Mouse (Mus musculus): ENCODE measurements around the gene Cdh16. TPM values are rescaled to one million over a fixed set of nuclear protein-coding genes. Genes with fewer than 3 reads are reported as not detected.
A peak's percentile ranks its signal among the peaks of the same experiment; 100 is the strongest.

The Cdh16 gene
- polyA plus RNA-seq, 1 experiment from 2014 or later, result 17.2 TPM

- no peaks in the 10 kb centered on the region for H3K27me3 ChIP-seq (replicated peaks; ENCODE audit: insufficient read depth, low read length)
- peak overlapping the region; percentile 45 for H3K4me3 ChIP-seq (ENCODE audit: low read depth, low read length)
- peak overlapping the region; percentile 78 for H3K4me2 ChIP-seq (replicated peaks; ENCODE audit: low read depth, low read length)
- 6% methylated on average over 26 of the region's 26 CpGs for WGBS
- peak; percentile 79 for TF ChIP-seq CTCF (IDR thresholded peaks at IDR 0.05)
- no peak for TF ChIP-seq EP300 (IDR thresholded peaks at IDR 0.05)
- H3K9ac ChIP-seq (replicated peaks; ENCODE audit: low read depth), result 0 out of 2 replicates have a peak overlapping the region, but pooled peaks have one; percentile 32
- H3K4me1 ChIP-seq (ENCODE audit: insufficient read depth, low read depth, low read length), result no peaks in the 10 kb centered on the region
- peak; percentile 71 for ATAC-seq
- DNase-seq (ENCODE audit: low spot score), result peak; percentile 84
- no peaks in the 10 kb centered on the region for H3K36me3 ChIP-seq (ENCODE audit: insufficient read depth, low read length)
- H3K27ac ChIP-seq (ENCODE audit: low read length), result no peak overlapping the region
- H3K9me3 ChIP-seq (ENCODE audit: low read length), result no peaks in the 10 kb centered on the region
Measured at GRCm38 (mm10) chr8:104570436-104571343, 53.5 kb downstream of the Cdh16 start.

GRCm38 (mm10) chr8:104569559-104569958 lies 54.6 kb downstream of the Cdh16 start:
- 25% methylated on average over 1 of the region's 1 CpGs for WGBS
- peak; percentile 25 for DNase-seq (ENCODE audit: low spot score)
- no peaks in the 10 kb centered on the region for H3K36me3 ChIP-seq (ENCODE audit: insufficient read depth, low read length)
- H3K4me1 ChIP-seq (ENCODE audit: insufficient read depth, low read depth, low read length), result no peaks in the 10 kb centered on the region
- H3K4me2 ChIP-seq (replicated peaks; ENCODE audit: low read depth, low read length), result no peak overlapping the region
- no peak overlapping the region for H3K4me3 ChIP-seq (ENCODE audit: low read depth, low read length)
- H3K27ac ChIP-seq (ENCODE audit: low read length), result no peak overlapping the region
- ATAC-seq, result no peak
- no peak for TF ChIP-seq EP300 (IDR thresholded peaks at IDR 0.05)
- TF ChIP-seq CTCF (IDR thresholded peaks at IDR 0.05), result peak; percentile 67
- no peaks in the 10 kb centered on the region for H3K27me3 ChIP-seq (replicated peaks; ENCODE audit: insufficient read depth, low read length)
- no peak overlapping the region for H3K9ac ChIP-seq (replicated peaks; ENCODE audit: low read depth)
- H3K9me3 ChIP-seq (ENCODE audit: low read length), result no peaks in the 10 kb centered on the region

- Histone ChIP-seq H3K4me3 (ENCODE audit: low read depth, low read length) (no peak overlapping the region), H3K36me3 (ENCODE audit: insufficient read depth, low read length) (no peaks in the 10 kb centered on the region), H3K27me3 (replicated peaks; ENCODE audit: insufficient read depth, low read length) (no peaks in the 10 kb centered on the region), H3K9me3 (ENCODE audit: low read length) (no peaks in the 10 kb centered on the region), H3K9ac (replicated peaks; ENCODE audit: low read depth) (no peak overlapping the region), H3K4me2 (replicated peaks; ENCODE audit: low read depth, low read length) (no peak overlapping the region), H3K27ac (ENCODE audit: low read length) (no peak overlapping the region), H3K4me1 (ENCODE audit: insufficient read depth, low read depth, low read length) (no peaks in the 10 kb centered on the region)
- DNase-seq (ENCODE audit: low spot score) (no peak), ATAC-seq (no peak)
- 96% methylated on average over 5 of the region's 5 CpGs for WGBS
- no peak for TF ChIP-seq EP300 (IDR thresholded peaks at IDR 0.05)
- TF ChIP-seq CTCF (IDR thresholded peaks at IDR 0.05), result no peak
Measured at GRCm38 (mm10) chr8:104565457-104565798, 58.8 kb downstream of the Cdh16 start.

GRCm38 (mm10) chr8:104564633-104565456 lies 59.4 kb downstream of the Cdh16 start:
- no peak for TF ChIP-seq EP300 (IDR thresholded peaks at IDR 0.05)
- TF ChIP-seq CTCF (IDR thresholded peaks at IDR 0.05), result peak; percentile 95
- DNase-seq (ENCODE audit: low spot score) (peak; percentile 95), ATAC-seq (peak; percentile 95)
- no peaks in the 10 kb centered on the region for H3K4me1 ChIP-seq (ENCODE audit: insufficient read depth, low read depth, low read length)
- no peak overlapping the region for H3K27ac ChIP-seq (ENCODE audit: low read length)
- H3K4me3 ChIP-seq (ENCODE audit: low read depth, low read length), result no peak overlapping the region
- H3K9me3 ChIP-seq (ENCODE audit: low read length), result no peaks in the 10 kb centered on the region
- no peaks in the 10 kb centered on the region for H3K27me3 ChIP-seq (replicated peaks; ENCODE audit: insufficient read depth, low read length)
- WGBS, result 12% methylated on average over 22 of the region's 22 CpGs
- 0 out of 2 replicates have a peak overlapping the region, but pooled peaks have one; percentile 17 for H3K4me2 ChIP-seq (replicated peaks; ENCODE audit: low read depth, low read length)
- H3K36me3 ChIP-seq (ENCODE audit: insufficient read depth, low read length), result no peaks in the 10 kb centered on the region
- no peak overlapping the region for H3K9ac ChIP-seq (replicated peaks; ENCODE audit: low read depth)

GRCm38 (mm10) chr8:104560731-104561130 lies 63.5 kb downstream of the Cdh16 start:
- no peaks in the 10 kb centered on the region for H3K36me3 ChIP-seq (ENCODE audit: insufficient read depth, low read length)
- H3K4me3 ChIP-seq (ENCODE audit: low read depth, low read length), result no peak overlapping the region
- no peaks in the 10 kb centered on the region for H3K9me3 ChIP-seq (ENCODE audit: low read length)
- no peak overlapping the region for H3K4me2 ChIP-seq (replicated peaks; ENCODE audit: low read depth, low read length)
- no peak overlapping the region for H3K27ac ChIP-seq (ENCODE audit: low read length)
- no peaks in the 10 kb centered on the region for H3K27me3 ChIP-seq (replicated peaks; ENCODE audit: insufficient read depth, low read length)
- no peaks in the 10 kb centered on the region for H3K4me1 ChIP-seq (ENCODE audit: insufficient read depth, low read depth, low read length)
- no peak overlapping the region for H3K9ac ChIP-seq (replicated peaks; ENCODE audit: low read depth)
- DNase-seq (ENCODE audit: low spot score) (no peak), ATAC-seq (no peak)
- TF ChIP-seq CTCF (IDR thresholded peaks at IDR 0.05), result no peak
- no peak for TF ChIP-seq EP300 (IDR thresholded peaks at IDR 0.05)

GRCm38 (mm10) chr8:104557226-104557625 lies 67.0 kb downstream of the Cdh16 start:
- no peak overlapping the region for H3K4me2 ChIP-seq (replicated peaks; ENCODE audit: low read depth, low read length)
- no peaks in the 10 kb centered on the region for H3K36me3 ChIP-seq (ENCODE audit: insufficient read depth, low read length)
- no peaks in the 10 kb centered on the region for H3K4me1 ChIP-seq (ENCODE audit: insufficient read depth, low read depth, low read length)
- H3K27ac ChIP-seq (ENCODE audit: low read length), result no peak overlapping the region
- DNase-seq (ENCODE audit: low spot score) (no peak), ATAC-seq (no peak)
- no peaks in the 10 kb centered on the region for H3K9me3 ChIP-seq (ENCODE audit: low read length)
- TF ChIP-seq EP300 (IDR thresholded peaks at IDR 0.05), result no peak
- no peak for TF ChIP-seq CTCF (IDR thresholded peaks at IDR 0.05)
- no peak overlapping the region for H3K9ac ChIP-seq (replicated peaks; ENCODE audit: low read depth)
- 37% methylated on average over 7 of the region's 7 CpGs for WGBS
- H3K27me3 ChIP-seq (replicated peaks; ENCODE audit: insufficient read depth, low read length), result no peaks in the 10 kb centered on the region
- no peak overlapping the region for H3K4me3 ChIP-seq (ENCODE audit: low read depth, low read length)

Data from lung, postnatal 0 days (tissue).